Mouse (Mus musculus): ENCODE data around the gene Eln. TPM values are rescaled to one million over a fixed set of nuclear protein-coding genes. Genes with fewer than 3 reads are reported as not detected.

Gene Eln
- polyA plus RNA-seq, 1 experiment from 2014 or later = 1.3 TPM

DNA sequence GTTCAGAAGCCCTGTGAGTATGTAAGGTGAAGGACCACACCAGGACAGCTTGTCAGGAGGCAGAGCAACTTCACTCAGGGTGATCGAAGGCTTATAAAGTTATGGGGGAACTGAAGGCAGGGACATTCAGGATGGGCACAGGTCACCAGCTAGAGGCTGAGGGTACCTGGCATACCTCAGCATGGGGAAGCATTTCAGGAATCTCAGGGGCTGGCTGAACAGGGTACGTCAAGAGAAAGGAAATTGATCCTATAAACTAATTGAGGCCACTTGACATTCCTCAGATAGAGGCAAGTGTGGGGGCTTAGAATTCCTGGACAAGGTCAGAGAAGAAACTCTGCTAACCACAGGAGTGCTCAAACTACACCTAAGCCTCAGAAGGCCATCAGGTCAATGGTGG lies 51.6 kb downstream of the Eln start:
- H3K4me1 ChIP-seq = no peaks in the 10 kb centered on the region; the same call in 1 of the 2 replicates
- peaks cover 3% of the 10 kb centered on the region; the same call in 1 of the 2 replicates for H3K9me3 ChIP-seq
- WGBS = 71% methylated on average over 2 of the region's 2 CpGs
- no peak overlapping the region for H3K27ac ChIP-seq
- H3K27me3 ChIP-seq (ENCODE audit: poor library complexity, severe bottlenecking) = no peaks in the 10 kb centered on the region
- DNase-seq (ENCODE audit: extremely low spot score, low spot score) = no peak
- H3K36me3 ChIP-seq (replicated peaks) = no peaks in the 10 kb centered on the region
- H3K4me3 ChIP-seq = no peak overlapping the region

DNA sequence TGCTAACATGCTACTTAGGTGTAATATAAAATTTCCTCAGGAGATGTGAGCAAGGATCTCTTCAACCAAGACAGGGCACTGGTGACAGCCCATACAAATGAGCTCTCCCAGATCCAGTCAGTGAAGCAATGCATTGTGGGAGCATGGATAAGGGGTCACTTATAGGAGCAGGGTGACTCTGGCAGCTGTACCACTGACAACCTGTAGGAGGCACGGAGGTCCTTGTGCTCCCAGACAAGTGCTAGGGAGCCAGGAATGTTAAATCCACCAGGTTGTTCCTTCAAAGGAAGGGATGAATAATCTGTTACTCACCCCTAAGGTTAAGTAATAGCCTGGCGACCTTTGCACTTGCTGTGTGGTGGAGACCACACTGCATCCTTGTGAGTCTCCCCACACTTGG lies 52.0 kb downstream of the Eln start:
- Histone ChIP-seq H3K27me3 (ENCODE audit: poor library complexity, severe bottlenecking) (no peaks in the 10 kb centered on the region), H3K4me3 (no peak overlapping the region), H3K36me3 (replicated peaks) (no peaks in the 10 kb centered on the region), H3K4me1 (no peaks in the 10 kb centered on the region; the same call in 1 of the 2 replicates), H3K27ac (no peak overlapping the region), H3K9me3 (peaks cover 3% of the 10 kb centered on the region; the same call in 1 of the 2 replicates)
- WGBS = 9% methylated on average over 2 of the region's 2 CpGs
- DNase-seq (ENCODE audit: extremely low spot score, low spot score) = no peak

DNA sequence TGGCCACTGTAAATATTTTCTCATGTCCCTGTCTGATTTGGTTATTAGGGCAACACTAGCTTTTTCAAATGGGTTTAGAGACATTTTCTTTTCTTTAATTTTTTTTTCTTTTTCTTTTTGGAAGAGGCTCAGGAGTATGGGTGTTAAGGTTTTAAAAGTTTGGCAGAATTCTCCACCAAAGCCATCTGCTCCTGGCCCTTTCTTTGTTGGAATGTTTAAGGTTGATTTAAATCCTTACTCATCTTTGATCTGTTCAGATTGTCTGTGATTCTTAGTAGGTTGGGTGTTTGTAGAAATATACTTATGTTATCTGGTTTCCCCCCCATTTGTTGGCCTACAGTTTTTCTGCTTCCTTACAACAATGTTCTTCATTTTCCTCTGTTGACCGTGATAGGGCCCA lies 54.4 kb downstream of the Eln start:
- Histone ChIP-seq H3K4me1 (peaks cover 15% of the 10 kb centered on the region), H3K27ac (no peak overlapping the region), H3K9me3 (peaks cover 3% of the 10 kb centered on the region; the same call in 1 of the 2 replicates), H3K27me3 (ENCODE audit: poor library complexity, severe bottlenecking) (no peaks in the 10 kb centered on the region), H3K36me3 (replicated peaks) (no peaks in the 10 kb centered on the region), H3K4me3 (no peak overlapping the region)
- no peak for DNase-seq (ENCODE audit: extremely low spot score, low spot score)
- WGBS = 91% methylated on average over 1 of the region's 1 CpGs

DNA sequence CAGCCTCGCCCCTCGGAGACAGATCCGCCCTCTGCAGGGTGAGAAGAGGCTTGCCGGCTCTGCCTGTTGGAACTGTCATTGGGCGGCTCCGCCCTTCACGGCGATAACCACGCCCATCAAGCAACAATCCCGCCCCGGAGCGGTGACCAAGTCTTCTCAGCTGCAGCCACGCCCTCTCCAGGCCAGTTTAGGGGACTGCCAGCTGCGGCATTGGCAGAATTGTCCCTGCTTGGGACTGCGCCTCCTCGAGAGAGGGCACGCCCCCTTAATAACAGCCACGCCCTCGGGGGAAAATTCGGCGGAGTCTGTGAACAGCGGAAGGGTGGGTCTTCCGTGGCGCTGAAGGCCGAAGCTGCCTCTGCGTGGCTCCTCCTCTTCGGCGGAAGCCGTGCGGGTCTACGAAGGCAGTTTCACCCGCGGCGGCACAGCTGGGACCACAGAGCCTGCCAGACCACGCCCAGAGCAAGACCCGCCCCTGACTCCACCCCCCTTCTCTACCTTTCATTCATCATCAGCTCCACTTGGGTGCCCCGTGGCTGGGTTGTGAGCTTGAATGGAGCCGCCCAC lies 58.3 kb downstream of the Eln start:
- H3K9me3 ChIP-seq = no peaks in the 10 kb centered on the region
- H3K27me3 ChIP-seq (ENCODE audit: poor library complexity, severe bottlenecking) = peaks cover 15% of the 10 kb centered on the region
- peak overlapping the region; percentile 88 for H3K27ac ChIP-seq
- under 1% methylated on average over 38 of the region's 38 CpGs for WGBS
- H3K4me1 ChIP-seq = peaks cover 27% of the 10 kb centered on the region
- peak; percentile 100 for DNase-seq (ENCODE audit: extremely low spot score, low spot score)
- peak overlapping the region; percentile 88 for H3K4me3 ChIP-seq
- H3K36me3 ChIP-seq (replicated peaks) = peaks cover 28% of the 10 kb centered on the region

DNA sequence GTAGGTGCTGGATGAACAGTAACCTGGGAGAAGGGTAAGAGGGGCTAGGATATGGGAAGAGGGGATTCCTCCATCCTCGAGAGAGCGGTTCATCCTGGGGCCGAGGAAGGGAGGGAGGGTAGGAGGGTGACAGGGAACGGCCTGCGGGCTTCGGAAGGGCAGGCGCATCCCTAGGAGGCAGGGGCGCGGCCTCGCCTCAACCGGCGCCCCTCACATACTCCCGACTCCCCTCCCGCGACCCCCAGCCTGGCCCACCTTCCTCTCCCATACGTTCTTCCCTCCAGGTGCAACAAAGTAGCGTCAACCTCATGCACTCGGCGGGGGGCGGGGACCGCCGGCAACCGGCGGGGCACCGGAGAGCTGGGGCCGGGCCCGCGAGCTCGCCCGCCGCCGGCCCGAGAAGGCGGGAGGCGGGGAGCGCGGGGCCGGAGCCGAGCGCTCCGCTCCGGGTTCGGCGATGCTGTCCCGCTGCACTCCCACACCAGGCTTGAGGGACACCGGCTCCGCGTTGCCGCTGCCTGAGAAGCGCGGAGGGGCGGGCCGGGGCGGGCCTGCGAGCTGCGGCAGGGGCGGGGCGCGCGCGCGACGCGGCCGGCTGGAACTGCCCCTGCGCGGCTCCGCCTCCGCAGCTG lies 58.9 kb downstream of the Eln start, which contains the start of gene Limk1:
Gene Limk1 (minus strand): TSS at position 513 of the 632 bp plus-strand sequence.
- Histone ChIP-seq H3K9me3 (no peaks in the 10 kb centered on the region), H3K27ac (peak within 1 kb of the TSS; percentile 88), H3K36me3 (replicated peaks) (peaks cover 32% of the 10 kb centered on the region), H3K4me3 (peak within 1 kb of the TSS; percentile 88), H3K27me3 (ENCODE audit: poor library complexity, severe bottlenecking) (peaks cover 15% of the 10 kb centered on the region), H3K4me1 (peaks cover 27% of the 10 kb centered on the region)
- no peak for DNase-seq (ENCODE audit: extremely low spot score, low spot score)
- under 1% methylated on average over 43 of the region's 69 CpGs for WGBS

DNA sequence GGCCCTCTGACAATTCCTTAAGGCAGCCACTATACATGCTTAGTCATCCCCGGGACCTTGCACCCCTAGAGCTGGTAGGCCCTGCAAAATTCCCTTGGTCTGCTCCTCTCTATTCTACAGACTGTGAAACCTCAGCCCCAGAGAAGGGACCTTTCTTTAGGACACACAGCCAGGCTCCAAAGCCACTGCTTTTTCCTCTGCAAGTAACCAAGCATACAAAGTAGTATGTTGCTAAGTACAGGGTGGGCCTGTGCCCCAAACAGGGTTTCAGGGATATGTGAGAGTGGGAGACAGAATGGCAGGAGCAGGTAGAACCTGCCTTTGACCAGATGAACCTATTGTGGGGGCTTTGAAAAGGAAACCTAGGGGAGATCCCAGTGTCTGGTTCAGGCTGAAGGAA lies 59.9 kb downstream of the Eln start:
- DNase-seq (ENCODE audit: extremely low spot score, low spot score) = no peak
- no peaks in the 10 kb centered on the region for H3K9me3 ChIP-seq
- peak overlapping the region; percentile 88 for H3K4me3 ChIP-seq
- peaks cover 40% of the 10 kb centered on the region for H3K36me3 ChIP-seq (replicated peaks)
- H3K4me1 ChIP-seq = peaks cover 27% of the 10 kb centered on the region
- no peak overlapping the region; the same call in 1 of the 2 replicates for H3K27ac ChIP-seq
- peaks cover 15% of the 10 kb centered on the region for H3K27me3 ChIP-seq (ENCODE audit: poor library complexity, severe bottlenecking)
- WGBS = 73% methylated on average over 1 of the region's 1 CpGs

DNA sequence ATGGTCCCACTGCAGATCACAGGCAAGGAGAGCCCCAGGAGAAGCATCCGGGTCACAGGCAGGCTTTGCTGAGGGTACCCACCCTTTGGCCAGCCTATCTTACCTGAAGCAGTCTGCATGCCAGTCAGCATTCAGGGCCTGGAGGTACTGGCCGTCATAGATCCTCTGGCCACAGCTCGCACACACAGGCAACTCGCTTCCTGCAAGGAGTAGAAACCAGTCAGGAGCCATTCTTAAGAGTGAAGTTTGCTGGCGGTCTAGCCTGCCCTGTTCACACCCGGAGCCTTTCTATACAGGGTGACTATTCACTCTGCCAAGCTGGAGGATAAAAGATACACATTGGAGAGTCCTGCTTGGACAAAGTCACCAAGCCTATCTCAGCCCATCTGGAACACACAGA lies 60.6 kb downstream of the Eln start:
- Histone ChIP-seq H3K4me3 (0 out of 2 replicates have a peak overlapping the region, but pooled peaks have one; percentile 9), H3K4me1 (peaks cover 27% of the 10 kb centered on the region), H3K9me3 (no peaks in the 10 kb centered on the region), H3K36me3 (replicated peaks) (peaks cover 40% of the 10 kb centered on the region), H3K27me3 (ENCODE audit: poor library complexity, severe bottlenecking) (peaks cover 15% of the 10 kb centered on the region), H3K27ac (no peak overlapping the region)
- 90% methylated on average over 6 of the region's 6 CpGs for WGBS
- no peak for DNase-seq (ENCODE audit: extremely low spot score, low spot score)

DNA sequence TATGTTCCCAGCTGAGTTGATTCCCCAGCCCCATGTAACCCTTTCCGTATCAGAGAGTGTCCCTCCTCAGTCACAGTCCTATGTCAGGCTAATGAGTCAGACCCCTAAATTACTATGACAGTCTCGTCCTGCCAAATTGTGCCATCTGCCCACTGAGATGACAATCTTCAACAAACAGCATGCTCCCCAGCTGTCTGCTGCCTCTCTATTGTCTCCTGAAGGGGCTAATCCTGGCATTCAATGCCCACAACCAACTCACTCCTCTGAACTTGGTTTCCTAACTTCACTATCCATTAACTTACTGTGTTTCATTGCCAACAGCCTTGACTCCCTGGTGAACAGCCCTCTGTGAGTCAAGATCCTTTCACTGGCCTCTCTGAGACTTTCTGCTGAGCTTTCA lies 62.7 kb downstream of the Eln start:
- no peak for DNase-seq (ENCODE audit: extremely low spot score, low spot score)
- Histone ChIP-seq H3K27me3 (ENCODE audit: poor library complexity, severe bottlenecking) (peaks cover 15% of the 10 kb centered on the region), H3K4me1 (peaks cover 28% of the 10 kb centered on the region), H3K4me3 (no peak overlapping the region), H3K36me3 (replicated peaks) (peaks cover 43% of the 10 kb centered on the region), H3K27ac (no peak overlapping the region), H3K9me3 (no peaks in the 10 kb centered on the region)
- 90% methylated on average over 2 of the region's 2 CpGs for WGBS

DNA sequence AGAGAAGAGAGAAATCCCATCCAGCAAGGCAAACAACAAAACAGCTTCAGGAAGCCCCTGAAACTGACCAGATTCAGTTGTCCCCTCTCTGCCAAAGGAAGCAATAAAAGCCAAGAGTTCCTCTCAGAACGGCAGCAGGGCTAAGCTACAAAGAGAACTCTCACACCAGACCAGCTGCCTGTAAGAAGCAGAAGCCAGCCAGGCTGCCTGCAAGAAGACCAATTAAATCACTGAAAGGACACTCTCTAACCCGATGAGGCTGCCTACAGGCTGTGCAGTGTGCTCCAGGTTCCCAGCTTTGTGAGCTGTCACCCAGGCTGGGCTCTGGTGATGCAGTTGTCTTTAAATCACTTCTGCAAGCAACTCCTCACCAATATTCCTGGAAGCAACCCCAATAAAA lies 63.3 kb downstream of the Eln start:
- H3K27ac ChIP-seq = no peak overlapping the region
- DNase-seq (ENCODE audit: extremely low spot score, low spot score) = no peak
- H3K4me3 ChIP-seq = no peak overlapping the region
- peaks cover 43% of the 10 kb centered on the region for H3K36me3 ChIP-seq (replicated peaks)
- H3K27me3 ChIP-seq (ENCODE audit: poor library complexity, severe bottlenecking) = peaks cover 15% of the 10 kb centered on the region
- H3K9me3 ChIP-seq = no peaks in the 10 kb centered on the region
- peaks cover 28% of the 10 kb centered on the region for H3K4me1 ChIP-seq
- WGBS = 77% methylated on average over 2 of the region's 2 CpGs

DNA sequence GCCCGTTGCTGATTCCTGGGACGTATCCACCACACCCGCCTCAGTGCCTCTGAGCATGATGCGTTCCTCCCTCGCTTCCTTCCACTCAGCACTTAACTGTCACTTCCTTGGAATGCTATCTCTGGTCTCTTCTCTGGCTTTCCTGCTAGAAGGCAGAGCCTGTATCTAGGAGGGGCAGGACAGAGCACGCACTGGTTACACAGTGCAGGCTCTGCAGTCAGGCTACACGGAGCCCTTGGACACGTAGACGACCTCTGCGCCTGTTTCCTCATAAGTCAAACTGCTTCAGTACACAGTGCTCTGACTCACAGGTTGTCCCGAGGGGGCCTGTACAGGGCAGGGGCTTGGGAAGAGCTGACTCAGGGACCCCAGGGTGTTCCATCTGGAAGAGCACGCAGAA lies 66.9 kb downstream of the Eln start:
- Histone ChIP-seq H3K27me3 (ENCODE audit: poor library complexity, severe bottlenecking) (no peaks in the 10 kb centered on the region), H3K4me3 (no peak overlapping the region), H3K4me1 (peaks cover 45% of the 10 kb centered on the region), H3K36me3 (replicated peaks) (peaks cover 40% of the 10 kb centered on the region), H3K9me3 (no peaks in the 10 kb centered on the region), H3K27ac (no peak overlapping the region)
- 82% methylated on average over 12 of the region's 12 CpGs for WGBS
- no peak for DNase-seq (ENCODE audit: extremely low spot score, low spot score)

DNA sequence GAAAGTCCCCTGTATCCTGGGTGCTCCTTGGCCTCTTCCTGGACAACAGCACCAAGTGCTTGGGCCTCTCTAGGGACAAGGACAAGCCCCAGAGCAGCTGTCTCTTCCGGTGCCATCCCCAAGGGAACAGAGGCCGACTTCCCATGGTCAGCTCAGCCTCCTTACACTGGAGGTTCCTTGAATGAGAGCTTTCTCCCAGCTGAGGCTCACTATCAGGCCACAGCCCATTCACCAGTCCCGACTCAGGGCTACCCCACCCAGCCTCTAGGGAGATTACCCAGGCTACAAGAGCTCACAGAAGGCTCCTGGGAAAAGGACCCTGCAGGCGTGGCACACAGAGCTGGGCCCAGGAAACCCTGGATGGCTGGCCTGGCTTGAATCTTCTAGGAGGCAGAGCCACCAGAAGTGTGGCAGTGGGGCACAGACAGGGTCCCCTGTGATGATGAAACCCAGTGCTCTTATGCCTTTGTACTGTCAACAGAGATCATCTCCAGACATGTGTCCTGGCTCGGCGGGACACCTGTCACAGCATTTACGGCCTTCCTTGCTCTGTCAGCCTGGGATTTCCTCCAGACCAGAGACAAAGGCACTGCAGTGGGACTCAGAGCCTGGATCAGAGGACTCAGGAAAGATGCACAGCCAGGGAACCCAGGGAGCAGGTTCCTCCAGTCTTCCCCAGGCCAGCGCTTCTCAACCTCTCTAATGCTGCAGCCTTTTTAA lies 68.1 kb downstream of the Eln start:
- no peak overlapping the region for H3K4me3 ChIP-seq
- H3K27me3 ChIP-seq (ENCODE audit: poor library complexity, severe bottlenecking) = no peaks in the 10 kb centered on the region
- DNase-seq (ENCODE audit: extremely low spot score, low spot score) = no peak
- peaks cover 27% of the 10 kb centered on the region for H3K36me3 ChIP-seq (replicated peaks)
- 68% methylated on average over 8 of the region's 8 CpGs for WGBS
- no peaks in the 10 kb centered on the region for H3K9me3 ChIP-seq
- H3K27ac ChIP-seq = peak overlapping the region; percentile 17; the same call in 1 of the 2 replicates
- H3K4me1 ChIP-seq = peaks cover 49% of the 10 kb centered on the region

DNA sequence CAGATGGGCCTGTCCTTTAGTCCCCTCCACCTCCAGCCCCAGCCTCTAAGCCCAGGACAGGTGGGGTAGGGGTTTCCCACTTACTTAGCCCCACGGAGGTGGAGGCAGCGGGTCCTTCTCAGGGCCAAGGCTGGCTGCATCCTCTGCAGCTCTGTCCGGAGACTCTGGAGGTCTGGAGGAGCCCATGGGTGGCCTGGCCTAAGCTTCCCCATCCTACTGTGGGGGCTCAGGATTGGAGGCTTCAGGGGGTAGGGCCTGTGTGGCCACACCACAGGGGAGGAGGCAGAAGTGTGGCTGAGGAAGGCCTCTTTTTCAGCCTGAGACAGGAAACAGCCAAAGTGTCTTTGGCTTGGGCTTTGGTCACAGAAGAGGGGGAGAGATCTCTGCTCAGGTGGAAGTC lies 69.1 kb downstream of the Eln start:
- DNase-seq (ENCODE audit: extremely low spot score, low spot score) = no peak
- Histone ChIP-seq H3K4me1 (peaks cover 49% of the 10 kb centered on the region), H3K36me3 (replicated peaks) (peaks cover 20% of the 10 kb centered on the region), H3K27me3 (ENCODE audit: poor library complexity, severe bottlenecking) (no peaks in the 10 kb centered on the region), H3K9me3 (no peaks in the 10 kb centered on the region), H3K27ac (peak overlapping the region; percentile 90), H3K4me3 (no peak overlapping the region)
- WGBS = 71% methylated on average over 3 of the region's 3 CpGs

DNA sequence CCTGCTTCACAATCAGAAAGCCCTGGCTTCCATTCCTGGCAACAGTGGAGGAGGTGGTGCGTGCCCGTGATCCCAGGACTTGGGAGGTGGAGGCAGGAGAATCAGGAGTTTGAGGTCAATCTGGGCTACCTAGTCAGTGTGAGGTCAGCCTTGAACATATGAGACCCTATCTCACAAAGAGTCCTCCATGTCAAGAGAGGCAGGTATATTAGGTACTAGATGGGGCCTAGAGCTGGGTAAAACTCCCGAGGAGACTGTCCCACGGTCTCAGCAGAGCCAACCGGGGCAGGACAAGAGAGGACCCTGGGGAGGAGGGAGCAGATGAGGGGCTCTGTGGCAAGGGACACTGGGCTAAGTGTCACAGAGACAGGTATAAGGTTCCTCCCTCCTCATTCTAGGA lies 69.6 kb downstream of the Eln start:
- Histone ChIP-seq H3K9me3 (no peaks in the 10 kb centered on the region), H3K36me3 (replicated peaks) (peaks cover 20% of the 10 kb centered on the region), H3K4me1 (peaks cover 49% of the 10 kb centered on the region), H3K4me3 (no peak overlapping the region), H3K27ac (peak overlapping the region; percentile 90), H3K27me3 (ENCODE audit: poor library complexity, severe bottlenecking) (no peaks in the 10 kb centered on the region)
- 86% methylated on average over 5 of the region's 5 CpGs for WGBS
- DNase-seq (ENCODE audit: extremely low spot score, low spot score) = no peak
